Mouse (Mus musculus): ENCODE data around the gene Srrd.
A peak's percentile ranks its signal among the peaks of the same experiment; 100 is the strongest.
"Not testable (repeated sequence)": the region's sequence is repeated elsewhere in the genome, so short reads cannot be mapped to it uniquely, and the experiment has no call there.

The Srrd gene

DNA sequence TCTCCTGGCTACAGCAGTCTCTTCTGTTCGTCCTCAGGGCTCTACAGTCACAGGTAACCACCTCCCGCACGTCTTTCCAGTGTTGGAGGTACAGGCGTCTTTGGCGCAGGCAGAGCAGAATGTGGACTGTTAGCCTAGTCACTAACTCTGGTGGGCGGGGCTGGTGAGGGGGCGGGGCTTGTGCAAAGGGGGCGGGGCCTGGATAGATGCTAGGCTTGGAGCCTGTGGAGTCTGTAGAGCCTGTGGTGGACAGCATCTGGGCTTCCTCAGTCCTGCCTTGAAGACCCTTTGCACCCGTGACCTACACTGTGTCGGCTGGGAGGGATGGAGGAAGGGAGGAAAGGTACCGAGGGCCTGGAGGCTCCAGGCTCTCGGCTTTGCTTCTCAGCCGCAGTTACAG, 13.1 kb upstream of the Srrd start, which contains the start of gene Gm6583:
Gene Gm6583 (minus strand): TSS at position 124 of the 400 bp plus-strand sequence.
- no peak for DNase-seq

DNA sequence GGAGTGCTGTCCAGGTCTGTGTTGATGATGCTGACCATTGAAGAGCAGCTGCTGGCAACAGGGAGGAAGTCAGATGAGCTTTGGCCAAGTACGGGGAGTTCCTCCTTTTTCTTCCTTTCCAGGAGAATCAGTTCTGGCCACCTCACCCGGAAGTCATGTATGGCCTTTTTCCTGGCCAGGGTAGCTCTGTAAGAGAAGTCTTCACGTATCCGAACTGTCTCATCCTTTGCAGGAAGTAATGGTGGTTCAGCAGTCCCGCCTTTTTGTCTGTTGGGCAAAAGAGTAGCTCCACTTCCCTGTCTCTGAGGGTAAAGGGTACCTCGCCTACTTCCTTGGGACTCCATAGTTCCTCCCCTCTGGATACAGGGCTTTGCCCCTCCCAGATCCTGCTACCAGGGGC, 12.7 kb upstream of the Srrd start:
- DNase-seq: no peak

DNA sequence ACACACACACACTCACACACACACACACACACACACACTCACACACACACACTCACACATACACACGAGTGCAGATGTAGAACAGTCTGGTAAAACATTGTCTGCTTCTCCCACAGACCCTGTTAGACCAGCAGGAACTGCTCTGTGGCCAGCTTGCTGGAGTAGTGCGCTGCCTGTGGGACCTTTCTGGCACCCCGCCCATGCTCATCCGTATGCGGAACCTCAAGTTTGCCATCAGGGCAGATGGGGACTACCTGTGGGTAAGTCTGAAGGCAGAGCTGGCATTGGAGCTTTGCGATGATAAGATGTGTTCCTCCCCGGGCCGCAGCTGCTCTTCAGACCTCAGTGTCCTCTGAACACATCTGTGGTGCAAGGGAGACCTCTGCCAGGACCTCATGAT, 6.3 kb upstream of the Srrd start:
- no peak for DNase-seq

DNA sequence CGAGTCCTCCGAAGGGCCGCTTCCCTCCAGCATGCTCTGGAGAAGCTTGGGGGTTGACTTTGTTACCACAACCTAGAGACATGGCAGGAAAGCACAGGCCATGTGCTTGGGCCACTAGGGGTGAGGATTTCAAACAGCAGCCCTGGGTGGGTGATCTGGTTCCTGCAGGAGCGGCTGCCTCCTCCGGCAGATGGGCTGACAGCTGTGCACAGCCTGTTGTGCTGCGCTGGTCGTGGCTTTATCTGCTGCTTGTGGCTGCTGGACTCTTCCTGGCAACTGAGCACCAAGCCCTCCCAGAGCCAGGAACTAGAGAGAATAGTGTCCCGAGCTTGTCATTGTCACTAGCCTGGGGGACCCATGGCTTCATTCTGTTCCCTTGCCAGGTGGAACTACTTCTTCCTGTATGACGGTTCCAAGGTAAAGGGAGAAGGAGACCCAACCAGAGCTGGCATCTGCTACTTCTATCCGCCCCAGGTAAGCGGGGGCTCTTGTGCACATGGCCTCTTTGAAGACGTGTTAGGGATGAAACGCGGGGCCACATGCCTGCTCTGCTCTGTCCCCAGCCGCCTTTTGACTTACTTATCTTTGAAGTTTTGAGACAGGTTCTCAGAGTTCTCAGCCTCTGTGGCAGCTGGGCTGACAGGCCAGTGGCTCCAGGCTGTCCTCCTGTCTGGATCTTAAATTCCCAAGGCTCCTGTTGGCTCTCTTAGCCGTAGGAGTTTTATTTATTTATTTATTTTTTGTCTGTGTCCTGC, 3.5 kb upstream of the Srrd start:
- DNase-seq: no peak

DNA sequence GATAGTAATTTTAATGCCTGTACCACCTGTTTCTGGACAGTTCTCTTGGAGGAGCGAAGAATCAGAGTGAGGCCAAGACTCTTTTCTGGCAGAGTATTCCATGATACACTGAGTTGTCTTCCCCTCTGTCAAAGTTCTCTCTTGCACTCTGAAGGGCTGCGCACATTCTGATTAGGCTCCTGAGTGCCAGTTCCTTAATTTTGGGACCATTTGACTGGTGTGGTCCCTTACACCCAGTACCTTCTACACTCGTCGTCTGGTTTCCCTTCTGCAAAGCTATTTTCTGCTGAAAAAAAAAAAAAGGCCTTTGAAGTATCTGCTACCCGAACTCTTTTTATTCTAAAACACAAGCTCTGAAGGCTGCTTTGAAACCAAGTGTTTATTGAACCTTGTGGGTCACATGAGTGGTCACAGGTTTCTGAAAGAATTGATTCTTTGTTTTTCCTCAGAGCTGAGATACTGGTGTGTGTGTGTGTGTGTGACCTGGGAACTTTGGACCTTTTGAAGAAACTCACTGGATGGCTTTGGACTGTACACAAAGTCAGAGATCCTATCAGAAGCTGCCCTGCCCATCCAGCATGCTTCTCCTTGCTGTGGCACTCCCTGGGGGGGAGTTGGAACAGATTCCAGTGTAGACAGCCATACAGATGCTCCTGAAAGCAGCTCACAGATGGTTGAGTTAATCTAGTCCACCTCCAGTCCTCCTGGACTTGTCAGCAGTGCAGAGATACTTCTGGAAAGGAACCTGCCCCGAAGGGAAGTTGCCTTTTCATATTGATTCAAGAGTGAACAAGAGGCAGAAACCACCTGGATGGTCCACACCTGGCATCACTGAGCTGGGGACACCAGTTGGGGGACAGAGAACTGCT, 1.5 kb upstream of the Srrd start:
- no peak for DNase-seq

DNA sequence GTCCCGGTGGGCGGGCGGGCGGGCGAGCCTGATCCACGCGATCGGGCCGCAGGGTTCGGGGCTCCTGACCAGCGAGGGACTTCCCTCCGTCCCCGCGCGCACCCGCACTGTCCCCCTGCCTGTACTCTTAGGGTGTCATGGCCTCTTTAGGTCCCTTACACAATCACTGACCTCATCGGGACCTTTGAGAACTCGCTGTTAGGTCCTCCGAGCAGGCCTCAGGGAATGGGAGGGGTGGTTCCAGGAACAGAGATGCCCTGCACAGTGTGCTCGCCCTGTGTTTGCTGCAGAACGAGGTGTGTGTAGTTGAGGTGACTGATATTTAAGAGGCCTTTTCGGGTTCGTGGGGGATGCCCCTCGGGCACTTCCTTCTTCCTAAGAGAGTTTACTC, 360 bp upstream of the Srrd start:
- DNase-seq: no peak

DNA sequence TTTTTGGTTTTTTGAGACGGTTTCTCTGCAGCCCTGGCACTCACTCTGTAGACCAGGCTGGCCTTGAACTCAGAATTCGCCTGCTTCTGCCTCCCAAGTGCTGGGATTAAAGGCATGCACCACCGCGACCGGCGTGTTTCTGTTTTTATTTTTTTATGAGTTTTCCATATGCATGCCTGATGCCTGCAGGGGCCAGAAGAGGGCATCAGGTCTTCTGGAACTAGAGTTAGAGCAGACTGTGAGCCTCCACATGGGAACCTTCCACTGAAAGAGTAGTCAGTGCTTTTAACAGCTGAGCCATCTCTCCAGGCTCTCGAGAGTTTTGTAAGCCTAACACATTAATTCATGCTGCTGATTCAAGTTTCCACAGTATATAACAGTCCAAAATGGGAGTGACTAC, 3.6 kb downstream of the Srrd start:
- DNase-seq: no peak

DNA sequence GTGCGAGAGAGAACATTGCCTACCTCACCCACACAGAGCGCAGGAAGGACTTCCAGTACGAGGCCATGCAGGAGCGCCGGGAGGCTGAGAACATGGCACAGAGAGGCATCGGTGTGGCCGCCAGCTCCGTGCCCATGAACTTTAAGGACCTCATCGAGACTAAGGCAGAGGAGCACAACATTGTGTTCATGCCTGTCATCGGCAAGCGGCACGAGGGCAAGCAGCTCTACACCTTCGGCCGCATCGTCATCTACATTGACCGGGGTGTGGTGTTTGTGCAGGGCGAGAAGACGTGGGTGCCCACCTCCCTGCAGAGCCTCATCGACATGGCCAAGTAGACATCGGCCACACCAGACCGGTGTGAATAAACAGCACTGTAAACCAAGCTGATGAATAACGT, 5.8 kb downstream of the Srrd start:
- DNase-seq: no peak

DNA sequence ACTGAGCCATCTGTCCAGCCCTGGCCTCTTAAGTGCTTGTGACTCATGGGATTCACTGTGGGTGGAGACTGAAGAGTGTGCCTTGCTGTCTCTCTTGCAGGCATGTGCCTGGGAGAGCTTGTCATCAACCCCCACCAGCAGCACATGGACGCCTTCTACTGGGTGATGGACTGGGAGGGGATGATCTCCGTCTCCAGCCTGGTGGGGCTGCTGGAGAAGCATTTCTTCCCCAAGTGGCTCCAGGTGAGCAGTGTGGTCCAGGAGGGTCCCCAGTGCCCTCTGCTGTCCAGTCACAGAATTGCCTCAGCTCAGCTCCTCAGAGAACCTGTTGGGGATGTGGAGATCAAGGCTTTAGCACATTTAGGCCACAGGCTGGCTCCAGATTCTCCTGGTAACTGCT, 7.4 kb downstream of the Srrd start:
- DNase-seq: peak; percentile 57 to 62

DNA sequence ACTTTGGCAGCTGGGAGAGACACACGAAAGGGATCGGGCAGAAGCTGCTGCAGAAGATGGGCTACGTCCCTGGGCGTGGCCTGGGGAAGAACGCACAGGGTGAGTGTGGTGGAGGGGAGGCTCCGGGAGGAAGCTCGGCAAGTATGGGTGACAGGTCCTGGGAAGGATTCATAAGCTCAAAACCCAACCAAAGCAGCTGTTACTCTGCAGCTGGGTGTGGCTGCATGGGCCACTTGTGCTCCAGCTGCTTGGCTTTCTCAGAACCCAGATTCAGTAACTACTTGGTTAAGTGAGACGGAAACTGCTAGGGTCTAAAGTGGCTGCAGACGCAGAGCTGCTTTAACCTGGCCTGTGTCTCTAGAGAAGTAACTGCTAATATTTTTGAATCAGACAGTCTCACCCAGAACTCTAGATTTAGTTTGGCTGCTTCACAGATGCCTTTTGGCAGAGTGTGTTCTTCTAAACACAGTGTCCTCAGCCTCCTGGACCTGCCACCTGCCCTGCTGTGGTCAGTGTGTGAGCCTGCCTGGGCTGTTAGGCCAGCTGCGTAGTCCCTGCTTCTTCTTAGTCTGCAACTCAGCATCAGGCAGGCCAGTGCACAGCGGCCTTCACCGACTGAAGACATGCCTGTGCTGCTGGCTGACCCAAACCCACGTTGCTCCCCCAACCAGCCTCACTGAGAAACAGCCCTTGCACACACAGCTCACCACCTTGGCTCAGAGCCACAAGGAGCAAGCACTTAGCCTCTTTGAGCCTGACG, 12.9 kb downstream of the Srrd start:
- no peak for DNase-seq

DNA sequence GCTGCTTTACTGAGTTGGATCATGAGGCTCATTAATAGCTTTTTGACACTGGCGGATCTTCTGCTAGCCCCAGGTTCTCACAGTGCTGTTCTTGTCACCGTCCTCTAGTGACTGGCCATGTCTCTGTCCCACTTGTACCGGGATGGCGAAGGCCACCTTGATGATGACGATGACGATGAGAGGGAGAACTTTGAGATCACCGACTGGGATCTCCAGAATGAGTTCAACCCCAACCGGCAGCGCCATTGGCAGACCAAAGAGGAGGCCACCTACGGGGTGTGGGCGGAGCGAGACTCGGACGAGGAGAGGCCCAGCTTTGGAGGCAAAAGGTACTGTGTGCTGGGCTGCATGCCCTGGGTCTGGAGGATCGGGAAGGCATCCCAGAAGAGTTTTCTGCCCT, 15.0 kb downstream of the Srrd start:
- no peak for DNase-seq

DNA sequence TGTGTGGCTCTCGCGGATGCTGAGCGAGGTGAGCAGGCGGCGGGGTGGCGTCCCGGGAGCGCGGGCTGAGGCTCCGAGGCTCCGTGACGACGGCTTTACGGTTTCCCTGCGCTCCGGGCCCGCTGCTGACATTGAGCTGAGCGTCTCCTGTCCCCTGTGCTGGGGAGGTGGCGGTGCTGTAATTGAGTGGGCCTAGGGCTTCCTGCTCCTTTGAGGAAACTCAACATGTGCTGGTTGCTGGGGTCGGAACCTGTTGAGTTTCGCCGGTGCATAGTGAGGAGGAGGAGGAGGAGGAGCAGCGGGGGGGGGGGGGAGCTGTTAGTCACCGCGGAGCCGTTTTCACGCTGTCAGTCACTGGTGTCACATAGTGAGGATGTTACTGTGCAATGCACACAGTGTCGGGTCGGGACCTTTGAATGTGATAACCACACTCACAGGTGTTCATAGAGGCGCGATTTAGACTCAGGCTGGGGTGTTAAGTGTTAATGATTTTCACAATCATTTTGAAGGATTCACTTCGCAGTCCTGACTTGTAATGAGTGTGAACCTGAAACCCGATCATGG, 16.3 kb downstream of the Srrd start:
- no peak for DNase-seq

DNA sequence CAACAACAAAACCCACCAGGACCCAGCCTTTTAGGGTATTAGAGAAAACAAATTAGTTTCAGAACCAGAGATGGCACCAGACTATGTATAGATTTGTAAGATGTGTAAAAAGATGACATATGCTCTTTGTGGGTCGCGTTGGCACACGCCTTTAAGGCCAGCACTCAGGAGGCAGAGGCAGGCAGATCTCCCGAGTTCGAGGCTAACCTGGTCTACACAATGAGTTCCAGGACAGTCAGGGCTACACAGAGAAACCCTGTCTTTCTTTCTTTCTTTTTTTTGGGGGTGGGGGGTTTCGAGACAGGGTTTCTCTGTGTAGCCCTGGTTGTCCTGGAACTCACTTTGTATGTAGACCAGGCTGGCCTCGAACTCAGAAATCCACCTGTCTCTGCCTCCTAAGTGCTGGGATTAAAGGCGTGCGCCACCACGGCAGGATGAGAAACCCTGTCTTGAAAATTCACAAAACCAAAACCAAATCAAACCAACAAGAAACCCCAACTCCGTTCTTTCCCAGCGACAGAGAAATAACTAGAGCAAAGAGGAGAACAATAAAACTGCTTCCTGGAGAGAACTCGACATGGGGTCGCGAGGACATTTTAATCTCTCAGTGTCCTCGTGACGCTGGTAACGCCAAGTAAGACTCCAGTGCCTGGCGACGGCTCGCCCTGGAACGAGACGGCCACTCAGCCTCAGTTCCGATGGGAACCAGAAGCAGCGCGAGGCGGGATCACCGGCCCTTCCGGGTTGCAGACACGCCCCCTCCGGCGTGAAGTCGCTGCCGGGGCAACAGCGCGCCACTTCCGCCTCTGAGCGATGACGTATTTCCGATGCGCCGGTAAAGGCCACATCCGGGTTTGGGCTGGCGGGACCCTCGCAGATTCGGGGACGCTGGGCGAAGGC, 17.0 kb downstream of the Srrd start, which contains the start of gene Tfip11:
Gene Tfip11 (plus strand): TSS at position 813 of the 900 bp plus-strand sequence.
- peak; percentile 92 to 93 for DNase-seq

DNA sequence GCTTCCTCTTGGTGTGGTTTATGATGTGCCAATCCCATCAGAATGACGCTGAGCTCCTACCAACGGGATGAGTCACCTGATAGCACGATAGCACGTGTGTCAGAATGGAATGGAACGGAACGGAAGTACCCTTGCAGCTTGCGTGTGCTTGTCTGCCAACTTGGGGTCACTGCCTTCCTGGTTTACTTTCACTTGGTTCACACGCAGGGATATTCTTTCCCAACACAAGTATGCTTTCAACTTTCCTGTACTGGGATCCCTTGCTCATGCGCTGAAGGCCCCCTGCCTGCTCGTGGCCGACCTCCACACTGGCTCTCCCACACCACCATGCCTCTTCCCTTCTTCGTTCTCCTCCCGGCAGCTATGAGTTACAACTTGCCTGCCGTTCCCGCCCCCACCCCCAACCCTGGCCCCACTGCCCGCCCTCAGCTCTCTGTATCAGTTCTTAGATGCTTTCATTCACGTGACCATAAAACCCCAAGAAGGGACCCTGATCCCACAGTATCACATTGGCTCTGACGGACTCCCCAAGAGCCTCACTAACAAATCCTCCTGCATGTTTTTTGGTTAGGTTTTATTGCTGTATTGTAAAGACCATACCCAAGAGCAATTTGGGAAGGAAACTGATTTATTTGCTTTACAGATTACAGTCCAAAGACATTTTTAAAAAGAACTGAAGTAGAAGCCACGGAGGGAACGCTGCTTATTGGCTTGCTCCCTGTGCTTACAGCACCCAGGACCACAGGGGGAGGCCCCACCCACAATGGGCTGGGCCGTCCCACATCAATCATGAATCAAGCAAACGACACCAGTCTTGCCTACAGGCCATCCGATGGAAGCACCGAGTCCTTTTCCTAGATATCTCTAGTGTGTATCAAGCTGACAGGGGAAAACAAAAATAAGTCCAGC, 17.9 kb downstream of the Srrd start:
- peak; percentile 54 to 66 for DNase-seq

DNA sequence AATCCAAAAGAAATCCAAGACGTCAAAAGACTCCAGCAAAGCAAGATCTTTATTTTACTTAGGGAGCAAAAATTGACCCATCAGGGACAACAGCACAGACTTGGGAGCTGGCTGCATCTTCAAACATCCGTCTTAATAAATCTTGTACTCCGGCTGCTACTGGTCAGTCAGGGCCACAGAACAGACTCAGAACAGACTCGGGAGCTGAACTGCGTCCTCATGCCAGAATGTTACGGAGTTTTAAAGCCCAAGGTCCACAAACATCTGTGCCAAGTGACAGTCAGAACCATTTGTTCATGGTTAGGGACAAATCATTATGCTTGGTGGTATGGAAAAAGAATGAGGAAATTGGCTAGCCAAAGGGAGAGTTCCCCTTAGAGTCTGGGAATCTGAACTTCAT, 19.6 kb downstream of the Srrd start:
- DNase-seq: no peak

DNA sequence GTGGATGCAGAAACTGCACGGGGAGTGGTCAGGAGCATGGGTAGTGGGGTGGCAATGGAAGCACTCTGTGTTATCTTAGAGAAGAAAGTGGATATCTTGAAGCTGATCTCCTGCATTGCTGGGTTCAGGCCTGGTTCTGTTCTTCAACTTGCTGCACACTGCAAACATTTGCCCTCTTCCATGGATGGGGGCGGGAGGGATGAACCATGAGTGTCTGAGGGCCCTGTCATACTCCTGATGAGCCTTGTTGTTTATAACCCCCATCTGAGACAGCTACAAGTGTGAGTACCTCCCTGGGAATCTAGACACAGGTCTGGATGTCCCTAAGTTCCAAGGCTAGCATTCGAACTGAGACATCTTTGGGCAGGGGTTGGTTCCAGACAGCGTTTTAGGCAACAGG, 21.5 kb downstream of the Srrd start:
- no peak for DNase-seq

DNA sequence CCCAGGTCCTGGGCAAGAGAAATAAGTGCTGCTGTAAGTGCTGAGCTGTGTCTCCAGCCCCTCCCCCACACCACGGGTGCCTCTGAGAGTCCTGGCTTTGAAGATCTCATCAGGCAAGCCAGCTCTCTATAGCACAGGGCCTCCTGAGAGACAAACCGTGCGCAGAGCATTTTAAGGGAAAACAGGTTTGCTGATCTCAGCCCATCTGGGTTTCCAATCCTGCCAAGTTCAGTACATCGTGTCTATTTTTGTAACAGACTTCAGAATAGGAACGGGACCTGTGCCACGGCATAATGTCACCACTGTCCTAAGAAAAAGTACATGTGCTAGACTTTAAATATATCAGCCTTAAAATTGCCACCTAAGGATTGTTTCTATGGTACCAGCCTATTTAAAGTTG, 21.9 kb downstream of the Srrd start:
- no peak for DNase-seq

DNA sequence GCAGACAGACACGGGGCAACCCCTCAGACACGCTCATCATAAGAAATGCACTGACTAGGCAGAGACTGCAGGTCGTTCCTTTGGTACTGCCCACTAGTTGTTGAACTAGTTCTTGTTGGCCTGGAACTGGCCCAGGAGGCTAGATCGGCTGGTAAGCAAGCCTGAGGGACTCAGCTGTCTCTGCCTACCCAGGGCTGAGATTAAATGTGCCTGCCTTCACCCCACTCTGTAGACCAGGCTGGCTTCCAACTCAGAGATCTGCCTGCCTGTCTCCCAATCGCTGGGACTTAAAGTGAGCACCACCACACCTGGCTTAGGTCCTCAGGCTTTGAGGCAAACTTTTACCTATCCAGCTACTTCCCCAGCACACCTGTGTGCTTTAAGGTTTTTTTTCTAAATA, 22.5 kb downstream of the Srrd start:
- DNase-seq: no peak

DNA sequence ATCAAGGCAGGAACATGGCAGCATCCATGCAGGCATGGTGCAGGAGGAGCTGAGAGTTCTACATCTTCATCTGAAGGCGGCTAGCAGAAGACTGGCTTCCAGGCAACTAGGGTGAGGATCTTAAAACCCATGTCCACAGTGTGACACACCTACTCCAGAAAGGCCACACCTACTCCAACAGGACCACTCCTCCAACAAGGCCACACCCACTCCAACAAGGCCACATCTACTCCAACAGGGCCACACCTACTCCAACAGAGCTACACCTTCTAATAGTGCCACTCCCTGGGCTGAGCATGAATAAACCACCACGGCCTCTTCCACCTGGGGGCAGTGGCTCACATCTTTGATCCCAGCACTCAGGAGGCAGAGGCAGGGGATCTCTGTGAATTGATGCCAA, 23.5 kb downstream of the Srrd start:
- not testable (repeated sequence) for DNase-seq

DNA sequence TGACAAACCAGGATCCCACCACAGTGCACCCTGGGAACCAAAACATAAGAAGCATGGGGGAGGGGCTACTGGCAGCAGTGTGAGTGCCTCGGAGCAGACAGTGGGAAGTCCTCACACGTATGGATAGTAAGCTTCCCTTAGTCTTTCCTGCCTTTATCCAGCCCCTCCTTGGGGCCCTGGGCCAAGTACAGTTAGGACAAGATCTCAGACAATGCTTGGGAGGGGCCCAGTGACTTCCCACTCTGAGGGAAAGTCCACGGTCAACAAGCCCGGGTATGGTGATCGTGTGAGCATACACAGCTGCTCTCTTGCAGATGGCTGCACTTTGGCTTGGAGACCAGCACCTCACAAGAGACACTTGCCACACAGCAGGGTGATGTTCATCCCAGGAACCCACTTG, 25.5 kb downstream of the Srrd start:
- DNase-seq: no peak

DNA sequence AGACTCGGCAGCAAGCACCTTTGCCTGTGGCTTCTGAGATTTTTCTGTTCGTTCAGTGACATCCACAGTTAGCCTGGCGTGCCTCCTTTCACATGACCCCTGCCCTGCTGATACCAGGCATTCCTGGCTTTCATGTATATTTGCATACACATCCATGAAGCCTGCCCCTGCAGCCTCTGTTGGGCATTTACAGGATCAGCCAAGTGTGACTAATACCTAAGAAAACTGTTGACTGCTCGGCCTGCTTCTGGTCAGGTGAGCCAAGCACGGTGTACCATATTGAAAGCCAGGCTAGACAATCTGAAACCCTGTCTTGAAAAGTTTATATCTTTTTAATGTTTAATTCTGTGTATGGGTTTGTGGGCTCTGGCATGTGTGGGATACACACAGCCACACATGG, 26.4 kb downstream of the Srrd start:
- no peak for DNase-seq

All from thymus, postnatal 36 days (tissue).